Mouse (Mus musculus) right cerebral cortex, adult 2 months (tissue): ENCODE data around the gene Hmg20a.

Experiments used
- DNase-seq, 2 experiments: peaks; one replicate each; pipeline ENCODE4 v3.0.0; 2021 to 2022; ENCODE audit warnings: low spot score in 2 of 2

The Hmg20a gene

GRCm38 (mm10) chr9:56497181-56497864 is 78.9 kb downstream of the Hmg20a start:
- no peak for DNase-seq

- no peak for DNase-seq
These were observed 81.1 kb downstream of the Hmg20a start for GRCm38 (mm10) chr9:56499324-56500067.

DNA sequence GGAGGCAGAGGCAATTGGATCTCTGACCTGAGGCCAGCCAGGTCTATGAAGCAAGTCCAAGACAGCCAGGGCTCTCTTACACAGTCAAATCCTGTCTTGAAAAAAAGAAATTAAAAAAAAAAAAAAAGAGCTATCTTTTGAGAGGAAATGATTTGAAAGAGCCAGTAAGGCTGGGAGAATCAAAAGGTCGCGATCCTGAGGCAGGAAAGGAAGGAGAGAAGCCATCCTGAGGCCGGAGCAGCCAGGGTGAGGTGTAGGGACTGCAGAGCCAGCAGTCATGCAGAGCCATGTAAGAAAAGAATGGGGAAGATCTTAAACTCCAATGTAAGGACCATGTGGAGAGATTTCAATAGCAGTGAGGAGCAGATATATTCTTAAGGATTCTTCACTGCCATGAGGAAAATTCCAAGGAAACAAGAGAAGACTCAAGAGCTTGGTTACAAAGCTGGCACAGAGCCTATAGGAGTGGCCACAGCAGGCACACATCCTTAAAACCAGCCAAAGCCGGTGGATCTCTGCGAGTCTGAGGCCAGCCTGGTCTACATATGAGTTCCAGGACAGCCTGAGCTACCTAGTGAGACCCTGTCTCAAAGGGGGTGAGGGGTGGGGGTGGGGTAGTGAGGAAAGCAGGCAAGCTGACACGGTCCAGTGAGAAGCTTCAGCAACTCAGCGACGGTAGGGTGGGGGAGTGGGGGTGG is 82.6 kb downstream of the Hmg20a start:
- no peak for DNase-seq

- no peak for DNase-seq
These were observed 83.5 kb downstream of the Hmg20a start for GRCm38 (mm10) chr9:56501721-56502542.

DNA sequence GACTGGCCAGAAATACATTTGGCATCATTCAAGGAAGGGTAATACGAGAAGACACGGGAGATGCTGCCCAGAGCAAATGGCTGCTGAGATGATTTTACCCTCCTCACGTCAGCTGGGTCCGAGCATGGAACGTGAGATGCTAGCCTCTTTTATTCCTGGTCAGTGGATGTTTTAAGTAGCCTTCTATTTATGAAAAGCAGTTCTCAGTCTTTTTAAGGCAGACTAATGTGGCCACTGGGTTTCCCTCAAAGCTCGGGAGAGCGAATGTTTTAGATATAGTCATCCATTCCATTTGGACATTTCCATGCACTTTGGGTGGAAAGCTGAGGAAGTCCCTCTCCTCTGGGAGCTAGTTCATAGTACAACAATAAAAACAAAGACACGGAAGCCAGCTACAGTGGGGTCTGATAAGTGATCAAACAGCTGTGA is 84.1 kb downstream of the Hmg20a start:
- DNase-seq = no peak

GRCm38 (mm10) chr9:56503621-56504500 is 85.5 kb downstream of the Hmg20a start:
- DNase-seq = no peak

DNA sequence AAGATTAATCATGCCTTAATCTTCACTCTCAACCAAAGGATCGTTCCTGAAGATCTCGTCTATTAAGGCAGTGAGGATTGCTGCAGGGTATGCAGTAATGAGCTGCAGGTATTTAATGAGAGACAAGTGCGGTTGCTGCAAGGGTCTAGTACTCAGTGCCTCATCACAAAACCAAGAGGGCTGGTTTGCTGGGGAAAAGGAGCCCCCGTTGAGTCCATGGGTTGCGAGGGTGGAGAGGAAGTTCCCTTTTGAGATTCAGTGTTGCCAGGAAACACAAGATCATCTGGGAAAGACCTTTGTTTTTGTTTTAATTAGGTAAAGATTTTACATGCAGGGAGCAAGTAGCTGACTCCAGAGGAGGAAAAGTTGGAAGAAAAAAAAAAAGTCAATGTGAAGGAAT is 86.1 kb downstream of the Hmg20a start:
- no peak for DNase-seq

DNA sequence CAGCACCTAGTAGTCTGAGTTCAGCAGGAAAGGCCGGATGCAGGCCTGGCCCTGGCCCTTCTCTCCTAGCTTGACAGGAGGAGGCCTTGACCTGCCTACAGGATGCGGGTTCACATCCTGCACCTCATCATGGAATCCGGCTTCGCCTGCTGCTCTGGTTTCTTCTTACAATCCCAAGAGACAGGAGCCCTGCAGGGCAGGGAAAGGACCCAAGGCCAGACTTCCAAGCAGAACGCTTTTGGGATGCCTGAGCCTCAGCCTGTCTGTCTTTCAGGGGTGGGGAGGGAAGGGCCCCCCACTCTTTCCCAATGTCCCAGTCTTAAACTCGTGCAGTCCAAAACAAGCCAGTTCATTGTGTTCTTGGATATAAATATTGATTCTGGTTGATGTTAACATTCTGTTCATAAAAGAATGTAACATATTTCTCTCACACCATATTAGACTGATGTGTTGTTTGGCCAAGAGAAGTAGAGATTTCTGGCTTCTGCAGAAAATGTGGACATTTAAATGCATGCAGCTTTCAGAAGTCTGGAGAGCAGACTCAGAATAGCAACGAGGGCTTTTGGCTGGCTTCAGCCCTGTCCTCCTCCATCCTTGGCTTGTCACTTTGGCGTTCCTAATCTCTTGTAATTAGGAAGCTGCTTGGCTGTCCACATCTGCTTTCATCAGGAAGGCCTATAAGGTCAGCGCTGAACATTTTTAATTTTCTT is 86.8 kb downstream of the Hmg20a start:
- no peak for DNase-seq

DNA sequence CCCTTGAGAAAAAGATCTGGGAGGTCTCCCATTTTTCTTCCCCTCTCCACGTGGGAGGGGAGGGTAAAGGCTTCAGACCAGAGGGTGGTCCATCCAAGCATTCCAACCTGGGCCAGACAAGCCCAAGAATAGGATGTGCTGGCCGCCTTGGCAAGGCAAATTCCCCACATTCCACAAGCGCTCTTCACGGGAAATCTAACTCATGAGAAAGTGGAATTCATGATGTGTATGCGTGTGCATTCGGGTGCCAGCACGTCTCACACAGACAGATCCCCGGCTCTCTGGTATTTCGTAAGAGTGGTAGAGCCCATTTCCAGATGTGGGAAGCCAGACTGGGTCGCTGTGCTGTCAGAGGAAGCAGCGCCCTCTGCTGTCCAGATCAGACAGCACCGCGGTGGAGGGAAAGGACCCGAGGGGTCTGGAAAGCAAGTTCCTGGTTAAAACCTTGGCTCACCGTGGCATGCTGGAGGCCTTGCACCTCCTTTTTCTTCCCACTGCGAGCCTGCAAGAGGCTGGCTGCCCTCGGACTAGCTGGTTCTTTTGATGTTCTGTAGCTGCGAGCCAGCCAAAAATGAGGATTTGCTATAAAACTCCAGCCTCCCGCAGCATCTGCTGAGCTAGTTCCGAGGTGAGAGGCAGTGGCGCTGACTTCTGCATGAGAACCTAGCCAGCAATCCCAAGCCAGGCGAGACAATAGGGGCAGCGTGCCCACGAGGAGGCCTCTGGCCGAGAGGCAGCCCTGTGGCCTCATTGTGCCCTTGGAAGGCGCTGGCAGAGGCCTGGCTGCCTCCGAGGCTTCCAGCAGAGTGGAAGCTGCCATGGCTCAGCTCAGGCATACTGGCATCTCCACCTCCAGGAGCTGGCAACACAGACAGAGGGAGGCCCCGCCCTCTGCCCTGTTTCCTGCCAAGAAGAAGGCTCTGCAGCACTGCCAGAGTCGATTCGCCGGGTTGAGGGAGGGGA is 87.7 kb downstream of the Hmg20a start:
- DNase-seq = peak; percentile 90 to 93

DNA sequence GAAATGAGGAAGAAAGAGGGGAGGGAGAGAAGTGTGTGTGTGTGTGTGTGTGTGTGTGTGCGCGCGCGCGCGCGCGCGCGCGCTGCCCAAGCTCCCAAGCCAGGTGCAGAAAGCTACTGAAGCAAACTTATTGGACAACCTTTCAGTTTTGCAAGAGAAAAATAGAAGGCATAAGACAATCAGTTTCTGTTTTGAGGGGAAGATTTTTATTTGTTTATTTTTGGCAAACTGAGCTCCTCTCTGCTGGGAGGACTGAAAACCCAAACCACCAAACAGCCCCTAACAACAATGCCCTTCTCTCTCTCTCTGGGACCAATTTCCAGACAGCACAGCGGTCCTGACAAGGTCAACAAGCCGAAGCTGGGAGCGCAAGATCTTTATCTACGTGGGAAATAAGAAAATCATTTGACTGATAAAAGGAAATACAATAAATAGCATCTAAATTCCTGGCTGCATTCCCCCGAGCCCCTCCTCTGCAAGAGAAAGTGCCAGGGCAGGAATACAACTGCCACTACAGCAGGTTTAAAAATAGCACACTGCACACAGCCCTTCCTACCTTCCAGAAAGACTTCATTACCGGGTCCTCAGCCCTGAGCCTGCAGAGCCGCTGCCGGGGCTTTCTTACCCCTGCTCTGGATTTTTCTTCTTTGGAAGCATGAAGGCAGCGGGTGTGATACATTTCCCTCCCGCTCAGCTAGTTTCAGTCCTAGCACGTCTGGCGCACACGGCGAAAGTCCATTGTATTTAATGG is 88.7 kb downstream of the Hmg20a start:
- DNase-seq = peak; percentile 38 to 59

DNA sequence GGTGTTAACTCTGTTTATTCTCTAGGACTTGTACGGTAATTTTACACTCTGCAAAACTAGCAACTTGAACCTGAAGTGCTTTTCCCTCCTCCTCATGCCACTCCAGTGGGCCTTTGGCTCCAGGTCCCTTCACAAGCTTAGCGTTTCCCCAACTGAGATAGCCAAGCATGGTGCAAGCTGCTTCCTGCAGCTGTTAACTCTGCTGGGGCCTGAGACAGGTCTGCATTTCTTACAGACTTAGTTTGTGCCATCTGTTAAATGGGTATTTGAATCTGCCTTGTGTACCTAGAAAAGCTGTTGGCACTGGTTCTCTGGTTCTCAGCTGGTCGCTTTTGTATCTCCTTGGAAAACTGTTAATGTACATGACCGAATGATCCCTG is 89.3 kb downstream of the Hmg20a start:
- no peak for DNase-seq

DNA sequence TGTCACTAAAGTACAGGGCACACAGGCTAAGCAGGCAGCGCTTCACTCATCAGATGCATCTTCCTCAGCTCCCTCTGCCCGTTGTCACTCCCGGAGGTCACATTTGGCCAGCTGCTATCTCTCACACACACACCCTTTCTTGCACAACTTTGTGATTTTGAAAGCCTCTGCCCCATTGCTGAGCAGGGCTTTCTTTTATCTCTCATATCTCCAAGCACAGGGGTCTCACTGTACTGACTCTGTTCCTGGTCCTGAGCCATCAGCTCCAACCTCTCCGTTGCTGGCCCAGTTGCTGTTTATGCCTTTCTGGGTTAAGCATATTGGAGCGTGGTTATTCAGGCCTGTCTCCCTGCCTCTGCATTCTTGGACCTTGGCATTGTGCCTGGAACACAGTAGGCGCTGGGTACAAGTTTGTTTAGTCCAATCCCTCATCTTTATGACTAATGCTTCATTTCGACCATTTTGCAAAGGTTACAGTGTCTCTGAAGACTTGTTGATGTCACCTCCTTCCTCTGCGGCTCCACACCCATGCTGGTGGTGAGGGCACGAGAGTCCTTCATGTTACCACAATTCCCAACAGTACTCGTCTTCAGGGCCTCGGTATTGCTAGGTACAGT is 90.5 kb downstream of the Hmg20a start:
- no peak for DNase-seq

GRCm38 (mm10) chr9:56510281-56510680 is 91.9 kb downstream of the Hmg20a start:
- DNase-seq = no peak

DNA sequence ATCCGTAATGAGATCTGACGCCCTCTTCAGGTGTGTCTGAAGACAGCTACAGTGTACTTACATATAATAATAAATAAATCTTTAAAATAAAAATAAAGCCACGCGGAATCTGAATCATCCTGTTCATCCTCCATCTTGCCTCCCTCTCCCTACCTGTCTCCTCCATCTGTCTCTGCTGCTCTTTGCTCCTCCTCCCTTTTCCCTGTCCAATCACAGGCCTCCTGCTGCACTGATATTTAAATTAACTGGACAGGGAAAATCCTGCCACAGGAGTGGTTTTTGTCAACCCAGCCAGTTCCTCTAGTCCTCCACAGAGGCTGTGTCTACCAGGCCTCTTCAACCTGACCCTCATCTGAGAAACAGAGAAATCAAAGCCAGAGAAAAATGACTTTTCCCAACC is 94.1 kb downstream of the Hmg20a start:
- no peak for DNase-seq

DNA sequence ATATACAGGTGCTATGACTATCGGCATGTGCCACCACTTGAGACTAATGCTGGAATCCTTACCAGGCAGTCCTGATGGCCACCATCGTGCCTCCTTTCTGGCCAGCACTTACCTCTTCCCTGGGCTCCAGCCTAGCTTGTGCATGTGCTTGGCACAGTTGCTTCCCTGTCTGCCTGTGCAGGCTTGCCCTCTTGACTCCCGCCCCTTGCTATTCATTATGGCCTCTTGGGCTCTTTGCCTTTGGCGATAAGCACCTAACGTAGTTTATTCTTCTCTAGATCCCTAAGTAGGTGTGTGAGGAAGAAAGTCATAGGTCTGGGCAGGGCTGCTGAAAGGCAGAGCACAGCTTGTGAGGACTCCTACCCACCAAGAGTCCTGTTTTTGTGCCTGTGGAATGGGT is 96.7 kb downstream of the Hmg20a start:
- DNase-seq = no peak

GRCm38 (mm10) chr9:56516219-56516618 is 97.8 kb downstream of the Hmg20a start:
- no peak for DNase-seq

- DNase-seq = no peak
These were observed 98.4 kb downstream of the Hmg20a start for GRCm38 (mm10) chr9:56516692-56517263.

- DNase-seq = no peak
These were observed 103.9 kb downstream of the Hmg20a start for GRCm38 (mm10) chr9:56522281-56522680.
